Mouse (Mus musculus) thymus, adult 2 months (tissue): ENCODE results near the gene Sytl3.
"Not testable (repeated sequence)": the region's sequence is repeated elsewhere in the genome, so short reads cannot be mapped to it uniquely, and the experiment has no call there.

Experiments
- CTCF ChIP-seq: fragments of 200-500 bp; IDR thresholded peaks from 2 replicates; pipeline ENCODE4 v1.5.1; 2012; ENCODE audit warnings: mild to moderate bottlenecking, control low read depth, low read length, moderate library complexity, borderline replicate concordance; ENCODE audit not compliant: control insufficient read depth, poor library complexity, insufficient read depth; ENCODE audit errors: extremely low read depth
- POLR2A ChIP-seq: fragments of 200-500 bp; IDR thresholded peaks from 2 replicates; pipeline ENCODE4 v1.6.1; 2012; ENCODE audit warnings: mild to moderate bottlenecking, low read length, control low read depth, moderate library complexity; ENCODE audit not compliant: control insufficient read depth, poor library complexity, insufficient read depth; ENCODE audit errors: extremely low read depth

DNA sequence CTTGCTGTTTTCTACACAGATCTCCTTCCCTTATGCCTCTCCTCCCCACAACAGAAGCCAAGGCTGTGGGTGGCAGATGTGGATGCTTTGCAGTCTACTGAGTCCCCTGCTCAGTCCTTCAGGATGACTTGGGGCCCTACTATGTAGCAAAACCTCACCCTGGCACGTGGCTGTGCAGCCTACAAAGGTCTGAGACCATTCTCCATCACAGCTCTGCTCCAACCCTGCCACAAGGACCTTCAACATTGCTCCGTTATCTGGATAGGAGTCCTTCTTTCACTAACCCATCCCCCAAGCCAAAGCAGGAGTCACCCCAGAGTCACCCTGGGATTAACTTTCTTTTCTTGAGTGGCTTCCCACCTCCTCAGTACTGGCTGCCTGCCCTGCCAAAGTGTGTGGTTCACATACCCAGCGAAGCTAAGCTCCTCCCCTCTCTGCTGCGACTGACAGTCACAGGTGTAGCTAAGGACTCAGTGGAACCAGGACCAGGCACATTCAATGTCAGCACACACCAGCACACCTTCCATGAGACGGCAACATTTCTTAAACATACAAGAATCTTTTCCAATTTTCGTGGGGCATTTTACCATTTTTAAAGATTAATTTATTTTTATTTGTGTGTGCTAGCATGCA is 33.9 kb upstream of the Sytl3 start:
- TF ChIP-seq CTCF, POLR2A: not testable (repeated sequence)
